ENCODE assay signal across 9 mouse cellular contexts in genomic region chr2:59881404-59881803, GRCm38 (mm10). TPM values are rescaled to one million over a fixed set of nuclear protein-coding genes. Genes with fewer than 3 reads are reported as not detected.
DNase-seq lines count a peak whose midpoint lies in the region; ATAC-seq and TF ChIP-seq lines count a peak whose summit lies in the region.
"Had no signal": no experiment of that assay in that cellular context is flagged by ENCODE, and none has a peak within 500 bp of the region (broad histone marks: within the 10 kb centered on the region; RNA-seq: fewer than 3 reads in every experiment).

No protein-coding gene starts in this region.

- intact Hi-C loops in gastrocnemius, postnatal 36 days (cut with DNase I) = loop anchor here (2.0 kb wide), 1 partner anchor 49 kb away; no protein-coding TSS in a partner anchor

- H3K27ac ChIP-seq in lung, embryonic 14.5 days (ENCODE audit: low read depth) = no peak overlapping the region; the same call in 1 of the 2 replicates
- H3K27ac ChIP-seq in embryonic facial prominence, embryonic 15.5 days (replicated peaks) = peak overlapping the region; percentile 90
- H3K27ac ChIP-seq in limb, embryonic 12.5 days = no peak overlapping the region
- no peak overlapping the region for H3K27ac ChIP-seq in stomach, embryonic 14.5 days (ENCODE audit: low read length)

- peaks cover 7% of the 10 kb centered on the region; the same call in 1 of the 2 replicates for H3K36me3 ChIP-seq in lung, embryonic 14.5 days (ENCODE audit: insufficient read depth)
- 0 out of 2 replicates have a peak, but pooled peaks cover 4% of the 10 kb centered on the region for H3K36me3 ChIP-seq in embryonic facial prominence, embryonic 15.5 days
- peaks cover 20% of the 10 kb centered on the region for H3K36me3 ChIP-seq in limb, embryonic 12.5 days
- no peaks in the 10 kb centered on the region for H3K36me3 ChIP-seq in stomach, embryonic 14.5 days (ENCODE audit: control insufficient read depth, insufficient read depth, low read length)

- peak overlapping the region; percentile 78 for H3K9ac ChIP-seq in lung, embryonic 14.5 days
- H3K9ac ChIP-seq in embryonic facial prominence, embryonic 15.5 days = peak overlapping the region; percentile 68; the same call in 1 of the 2 replicates
- H3K9ac ChIP-seq in limb, embryonic 12.5 days (replicated peaks) = no peak overlapping the region
- no peak overlapping the region for H3K9ac ChIP-seq in stomach, embryonic 14.5 days (replicated peaks; ENCODE audit: low read depth, low read length)

- H3K9me3 ChIP-seq in lung, embryonic 14.5 days (ENCODE audit: low read depth, low read length) = no peaks in the 10 kb centered on the region
- H3K9me3 ChIP-seq in embryonic facial prominence, embryonic 15.5 days (replicated peaks) = 0 out of 2 replicates have a peak, but pooled peaks cover 4% of the 10 kb centered on the region
- peaks cover 9% of the 10 kb centered on the region; the same call in 1 of the 2 replicates for H3K9me3 ChIP-seq in limb, embryonic 12.5 days
- H3K9me3 ChIP-seq in stomach, embryonic 14.5 days (ENCODE audit: control insufficient read depth, low read depth, low read length) = no peaks in the 10 kb centered on the region

- H3K27me3 ChIP-seq in lung, embryonic 14.5 days (ENCODE audit: insufficient read depth, low read length) = no peaks in the 10 kb centered on the region
- no peaks in the 10 kb centered on the region for H3K27me3 ChIP-seq in embryonic facial prominence, embryonic 15.5 days
- H3K27me3 ChIP-seq in limb, embryonic 12.5 days = no peaks in the 10 kb centered on the region
- no peaks in the 10 kb centered on the region for H3K27me3 ChIP-seq in stomach, embryonic 14.5 days (ENCODE audit: control insufficient read depth, insufficient read depth, low read length)

- no peak for ATAC-seq in lung, embryonic 14.5 days (ENCODE audit: insufficient read depth)
- ATAC-seq in embryonic facial prominence, embryonic 15.5 days (ENCODE audit: insufficient number of reproducible peaks, low FRiP score, low TSS enrichment, low read depth) = no peak
- no peak for ATAC-seq in limb, embryonic 12.5 days (ENCODE audit: insufficient number of reproducible peaks, insufficient read depth, low FRiP score, low TSS enrichment, low read depth)
- ATAC-seq in stomach, embryonic 14.5 days (ENCODE audit: insufficient number of reproducible peaks, insufficient read depth, low FRiP score, low read depth) = no peak

- no peak for DNase-seq in lung, embryonic 14.5 days
- DNase-seq in lung, postnatal 10 days = no peak
- DNase-seq in gastrocnemius, postnatal 36 days = no peak
- DNase-seq in retina, postnatal 1 day = no peak
- DNase-seq in embryo, embryonic 9.5 days (ENCODE audit: extremely low spot score) = no peak
- DNase-seq: right cerebral cortex, postnatal 25 days had no signal

- no peak for TF ChIP-seq CTCF in lung, embryonic 14.5 days (IDR thresholded peaks at IDR 0.05; ENCODE audit: low read depth)

- peak overlapping the region; percentile 63 for H3K4me2 ChIP-seq in lung, embryonic 14.5 days
- H3K4me2 ChIP-seq in embryonic facial prominence, embryonic 15.5 days (replicated peaks) = peak overlapping the region; percentile 50
- peak overlapping the region; percentile 60 for H3K4me2 ChIP-seq in limb, embryonic 12.5 days
- H3K4me2 ChIP-seq in stomach, embryonic 14.5 days (replicated peaks; ENCODE audit: low read depth, low read length) = peak overlapping the region; percentile 54

- H3K4me3 ChIP-seq in lung, embryonic 14.5 days (ENCODE audit: low read depth, low read length) = peak overlapping the region; percentile 83
- H3K4me3 ChIP-seq in embryonic facial prominence, embryonic 15.5 days (replicated peaks) = peak overlapping the region; percentile 80
- peak overlapping the region; percentile 80 for H3K4me3 ChIP-seq in limb, embryonic 12.5 days (replicated peaks)
- H3K4me3 ChIP-seq in stomach, embryonic 14.5 days (ENCODE audit: low read depth, low read length) = peak overlapping the region; percentile 90

- H3K4me1 ChIP-seq in lung, embryonic 14.5 days (ENCODE audit: insufficient read depth) = peaks cover 5% of the 10 kb centered on the region; the same call in 1 of the 2 replicates
- peaks cover 13% of the 10 kb centered on the region for H3K4me1 ChIP-seq in embryonic facial prominence, embryonic 15.5 days
- H3K4me1 ChIP-seq in limb, embryonic 12.5 days (replicated peaks) = peaks cover 6% of the 10 kb centered on the region; the same call in 1 of the 2 replicates
- H3K4me1 ChIP-seq in stomach, embryonic 14.5 days (ENCODE audit: control insufficient read depth, insufficient read depth, low read length) = peaks cover 3% of the 10 kb centered on the region; the same call in 1 of the 2 replicates

- 58% methylated on average over 6 of the region's 6 CpGs for WGBS in lung, embryonic 14.5 days
- WGBS in embryonic facial prominence, embryonic 15.5 days = 50% methylated on average over 6 of the region's 6 CpGs
- 82% methylated on average over 6 of the region's 6 CpGs for WGBS in limb, embryonic 12.5 days
- WGBS in stomach, embryonic 14.5 days = 64% methylated on average over 6 of the region's 6 CpGs

RNA-seq across cellular contexts. Expression of gene Wdsub1, which starts 1.0 kb away (rescaled TPM):
- 35.1 and 37.5 TPM in 2 replicates for polyA plus RNA-seq in lung, embryonic 14.5 days (2014; fragmentation: Nextera tagmentation; extraction: Ambion mirVana)
- polyA plus RNA-seq in embryonic facial prominence, embryonic 15.5 days (2015; fragmentation: Nextera tagmentation; extraction: Ambion mirVana) = 42.3 and 49.6 TPM in 2 replicates
- 27.9 and 36.4 TPM in 2 replicates for polyA plus RNA-seq in limb, embryonic 12.5 days (2016; fragmentation: Nextera tagmentation; extraction: Ambion mirVana)
- 35.9 and 40.2 TPM in 2 replicates for polyA plus RNA-seq in stomach, embryonic 14.5 days (2014; fragmentation: Nextera tagmentation; extraction: Ambion mirVana)
- total RNA-seq in gastrocnemius, postnatal 36 days (2021) = 10 to 100 TPM; 13.4 to 13.6 TPM

Comparison
In these comparisons a context has a peak if more than half of its experiments do, and no peak if none do; other contexts are left out.
1. H3K9ac ChIP-seq: peak in lung, embryonic 14.5 days (single experiment) and embryonic facial prominence, embryonic 15.5 days (single experiment); none in limb, embryonic 12.5 days (single experiment) and stomach, embryonic 14.5 days (single experiment).
2. Peak in every context shown above with its lines, with median percentiles within 50 percentile points of each other: H3K4me2 ChIP-seq and H3K4me3 ChIP-seq.